Mouse (Mus musculus) heart, embryonic 14.5 days (tissue): ENCODE measurements around the gene Iqschfp. TPM values are rescaled to one million over a fixed set of nuclear protein-coding genes. Genes with fewer than 3 reads are reported as not detected.

Experiments used
- ATAC-seq: fragments of 200-750 bp; cut with Nextera tagmentation; 2 replicates; pipeline ENCODE4 v1.8.0; 2017; ENCODE audit warnings: low read depth, moderate TSS enrichment; ENCODE audit not compliant: insufficient number of reproducible peaks, insufficient read depth, low FRiP score
- H3K27ac ChIP-seq, 2 experiments: fragments of 200-500 bp in 1 of 2; fragments of 300-500 bp in 1 of 2; sonication (generic) in 1 of 2; replicated peaks in 1 of 2; 2 replicates each; pipeline ENCODE4 v1.5.1; 2012 to 2014; ENCODE audit warnings: low read depth in 2 of 2, low read length in 2 of 2, control low read depth in 1 of 2, mild to moderate bottlenecking in 1 of 2, mixed read lengths in 1 of 2; ENCODE audit not compliant: control insufficient read depth in 1 of 2, insufficient read depth in 1 of 2
- H3K27me3 ChIP-seq: fragments of 300-500 bp; sonication (generic); 2 replicates; pipeline ENCODE4 v1.6.1; 2014; ENCODE audit warnings: mild to moderate bottlenecking, low read length, control low read depth; ENCODE audit not compliant: control insufficient read depth, insufficient read depth
- H3K36me3 ChIP-seq: fragments of 300-500 bp; sonication (generic); 2 replicates; pipeline ENCODE4 v1.6.1; 2014; ENCODE audit warnings: mild to moderate bottlenecking, control low read depth, low read length, mixed read lengths; ENCODE audit not compliant: control insufficient read depth, insufficient read depth
- H3K4me1 ChIP-seq, 2 experiments: fragments of 200-500 bp in 1 of 2; fragments of 300-500 bp in 1 of 2; sonication (generic) in 1 of 2; 2 replicates each; pipeline ENCODE4 v1.6.1; 2012 to 2014; ENCODE audit warnings: low read length in 2 of 2, control low read depth in 1 of 2, mixed read lengths in 1 of 2; ENCODE audit not compliant: control insufficient read depth in 2 of 2, insufficient read depth in 2 of 2
- H3K4me2 ChIP-seq: fragments of 300-500 bp; sonication (generic); 2 replicates; pipeline ENCODE4 v1.6.1; 2014; ENCODE audit warnings: mild to moderate bottlenecking, low read length
- H3K4me3 ChIP-seq, 2 experiments: fragments of 200-500 bp in 1 of 2; fragments of 300-500 bp in 1 of 2; sonication (generic) in 1 of 2; 2 replicates each; pipeline ENCODE4 v1.5.1; 2012 to 2014; ENCODE audit warnings: low read length in 2 of 2, mild to moderate bottlenecking in 2 of 2, control low read depth in 1 of 2, low read depth in 1 of 2, moderate library complexity in 1 of 2; ENCODE audit not compliant: control insufficient read depth in 1 of 2, insufficient read depth in 1 of 2
- H3K9ac ChIP-seq: fragments of 300-500 bp; sonication (generic); 2 replicates; pipeline ENCODE4 v1.6.1; 2014; ENCODE audit warnings: mild to moderate bottlenecking, low read length
- H3K9me3 ChIP-seq: fragments of 300-500 bp; sonication (generic); 2 replicates; pipeline ENCODE4 v1.6.1; 2016; ENCODE audit warnings: low read length, control low read depth; ENCODE audit not compliant: control insufficient read depth
- WGBS: fragments of 180-500 bp; shearing (Covaris S2); extraction: QIAGEN DNeasy Blood & Tissue Kit; methylation state at CpG from one replicate; pipeline ENCODE4 v1.1.7; 2014; 5-methylcytosine and 5-hydroxymethylcytosine counted together
- polyA plus RNA-seq: library from polyadenylated mRNA; unstranded; fragments of >200 nt; fragmentation: Nextera tagmentation; extraction: Ambion mirVana; gene quantifications from 2 replicates; pipeline ENCODE4 v1.2.1, GENCODE M21; 2014

Gene Iqschfp
- polyA plus RNA-seq, 1 experiment from 2014 or later = not detected

- Histone ChIP-seq H3K9ac (no peak overlapping the region), H3K27me3 (no peaks in the 10 kb centered on the region), H3K27ac (no peak overlapping the region), H3K4me1 (peaks cover 10 to 31% of the 10 kb centered on the region in 2 experiments), H3K4me2 (no peak overlapping the region), H3K4me3 (no peak overlapping the region), H3K9me3 (no peaks in the 10 kb centered on the region), H3K36me3 (peaks cover 19% of the 10 kb centered on the region)
- WGBS = 70% methylated on average over 10 of the region's 10 CpGs
- no peak for ATAC-seq
Observed at GRCm38 (mm10) chr3:68595316-68595925, 703.4 kb downstream of the Iqschfp start.

GRCm38 (mm10) chr3:68596938-68597337, 704.9 kb downstream of the Iqschfp start:
- H3K27ac ChIP-seq = no peak overlapping the region
- H3K4me3 ChIP-seq = no peak overlapping the region
- no peaks in the 10 kb centered on the region for H3K9me3 ChIP-seq
- H3K4me1 ChIP-seq = peaks cover 6 to 19% of the 10 kb centered on the region in 2 experiments
- no peaks in the 10 kb centered on the region for H3K27me3 ChIP-seq
- WGBS = 95% methylated on average over 4 of the region's 4 CpGs
- H3K36me3 ChIP-seq = peaks cover 19% of the 10 kb centered on the region
- no peak overlapping the region for H3K9ac ChIP-seq
- no peak overlapping the region for H3K4me2 ChIP-seq
- no peak for ATAC-seq

- 60% methylated on average over 9 of the region's 9 CpGs for WGBS
- Histone ChIP-seq H3K36me3 (peaks cover 8% of the 10 kb centered on the region; the same call in 1 of the 2 replicates), H3K27me3 (no peaks in the 10 kb centered on the region), H3K4me2 (no peak overlapping the region), H3K9ac (no peak overlapping the region), H3K9me3 (no peaks in the 10 kb centered on the region), H3K4me3 (no peak overlapping the region), H3K27ac (0 out of 4 replicates have a peak overlapping the region, but pooled peaks of 1 of the 2 experiments have one; percentile 29), H3K4me1 (peaks cover 2 to 23% of the 10 kb centered on the region in 2 experiments; a peak in 3 of 4 replicates)
- ATAC-seq = no peak
Observed at GRCm38 (mm10) chr3:68602891-68603290, 710.9 kb downstream of the Iqschfp start.

- no peak overlapping the region for H3K4me2 ChIP-seq
- no peak overlapping the region for H3K4me3 ChIP-seq
- peaks cover 9 to 23% of the 10 kb centered on the region in 2 experiments; a peak in 3 of 4 replicates for H3K4me1 ChIP-seq
- 70% methylated on average over 10 of the region's 10 CpGs for WGBS
- no peaks in the 10 kb centered on the region for H3K27me3 ChIP-seq
- no peak overlapping the region for H3K9ac ChIP-seq
- ATAC-seq = no peak
- H3K9me3 ChIP-seq = no peaks in the 10 kb centered on the region
- H3K27ac ChIP-seq = no peak overlapping the region
- peaks cover 5% of the 10 kb centered on the region; the same call in 1 of the 2 replicates for H3K36me3 ChIP-seq
Observed at GRCm38 (mm10) chr3:68604467-68604866, 712.4 kb downstream of the Iqschfp start.

- no peak overlapping the region for H3K9ac ChIP-seq
- no peak overlapping the region for H3K4me2 ChIP-seq
- 84% methylated on average over 10 of the region's 10 CpGs for WGBS
- H3K27ac ChIP-seq = no peak overlapping the region
- no peaks in the 10 kb centered on the region for H3K9me3 ChIP-seq
- peaks cover 9 to 23% of the 10 kb centered on the region in 2 experiments for H3K4me1 ChIP-seq
- H3K27me3 ChIP-seq = no peaks in the 10 kb centered on the region
- ATAC-seq = no peak
- peaks cover 5% of the 10 kb centered on the region; the same call in 1 of the 2 replicates for H3K36me3 ChIP-seq
- H3K4me3 ChIP-seq = no peak overlapping the region
Observed at GRCm38 (mm10) chr3:68604962-68605361, 712.9 kb downstream of the Iqschfp start.

- Histone ChIP-seq H3K27ac (no peak overlapping the region), H3K36me3 (peaks cover 5% of the 10 kb centered on the region; the same call in 1 of the 2 replicates), H3K9ac (no peak overlapping the region), H3K4me3 (no peak overlapping the region), H3K9me3 (no peaks in the 10 kb centered on the region), H3K4me2 (no peak overlapping the region), H3K27me3 (no peaks in the 10 kb centered on the region), H3K4me1 (peaks cover 12 to 26% of the 10 kb centered on the region in 2 experiments)
- whole genome bisulfite sequencing = 89% methylated on average over 7 of the region's 7 CpGs
- no peak for ATAC-seq
Observed at GRCm38 (mm10) chr3:68605942-68606603, 714.0 kb downstream of the Iqschfp start.

- H3K4me3 ChIP-seq = no peak overlapping the region
- H3K27ac ChIP-seq = no peak overlapping the region
- 93% methylated on average over 8 of the region's 8 CpGs for whole genome bisulfite sequencing
Observed at GRCm38 (mm10) chr3:68606730-68607129, 714.7 kb downstream of the Iqschfp start.

More at GRCm38 (mm10) chr3:68606730-68607129, 714.7 kb downstream of the Iqschfp start:
- no peaks in the 10 kb centered on the region for H3K27me3 ChIP-seq
- ATAC-seq = no peak
- peaks cover 12 to 26% of the 10 kb centered on the region in 2 experiments for H3K4me1 ChIP-seq
- no peaks in the 10 kb centered on the region for H3K9me3 ChIP-seq
- peaks cover 5% of the 10 kb centered on the region; the same call in 1 of the 2 replicates for H3K36me3 ChIP-seq
- H3K4me2 ChIP-seq = no peak overlapping the region
- H3K9ac ChIP-seq = no peak overlapping the region
